Mouse (Mus musculus) thymus, adult 2 months (tissue): ENCODE data around the gene Myrip.

Experiments
- CTCF ChIP-seq: fragments of 200-500 bp; IDR thresholded peaks from 2 replicates; pipeline ENCODE4 v1.5.1; 2012; ENCODE audit warnings: mild to moderate bottlenecking, control low read depth, low read length, moderate library complexity, borderline replicate concordance; ENCODE audit not compliant: control insufficient read depth, poor library complexity, insufficient read depth; ENCODE audit errors: extremely low read depth
- POLR2A ChIP-seq: fragments of 200-500 bp; IDR thresholded peaks from 2 replicates; pipeline ENCODE4 v1.6.1; 2012; ENCODE audit warnings: mild to moderate bottlenecking, low read length, control low read depth, moderate library complexity; ENCODE audit not compliant: control insufficient read depth, poor library complexity, insufficient read depth; ENCODE audit errors: extremely low read depth

DNA sequence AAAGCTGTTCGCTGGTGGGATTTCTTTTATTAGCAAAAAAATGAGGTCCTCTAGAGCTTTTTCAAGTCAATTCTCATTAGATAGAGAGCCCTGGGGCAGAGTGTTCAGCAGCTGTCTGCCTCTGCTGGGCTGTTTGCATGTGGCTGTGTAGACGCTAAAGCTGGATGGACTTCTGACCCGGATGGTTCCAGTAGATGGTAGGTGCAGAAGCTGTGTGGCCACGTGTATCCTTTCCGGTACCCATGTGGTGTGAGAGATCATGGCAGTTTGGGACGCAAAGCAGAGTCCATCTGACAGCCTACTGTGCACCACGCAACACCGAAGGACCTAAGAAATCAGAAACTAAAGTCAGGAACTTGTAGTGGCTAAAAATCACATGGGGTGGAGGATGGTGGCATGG, 50.2 kb downstream of the Myrip start:
- TF ChIP-seq CTCF (no peak), POLR2A (no peak)
